Mouse (Mus musculus): ENCODE data around the gene Olfr1437. TPM values are rescaled to one million over a fixed set of nuclear protein-coding genes. Genes with fewer than 3 reads are reported as not detected.

The Olfr1437 gene
- total RNA-seq (2023), result not detected in 4 replicates

DNA sequence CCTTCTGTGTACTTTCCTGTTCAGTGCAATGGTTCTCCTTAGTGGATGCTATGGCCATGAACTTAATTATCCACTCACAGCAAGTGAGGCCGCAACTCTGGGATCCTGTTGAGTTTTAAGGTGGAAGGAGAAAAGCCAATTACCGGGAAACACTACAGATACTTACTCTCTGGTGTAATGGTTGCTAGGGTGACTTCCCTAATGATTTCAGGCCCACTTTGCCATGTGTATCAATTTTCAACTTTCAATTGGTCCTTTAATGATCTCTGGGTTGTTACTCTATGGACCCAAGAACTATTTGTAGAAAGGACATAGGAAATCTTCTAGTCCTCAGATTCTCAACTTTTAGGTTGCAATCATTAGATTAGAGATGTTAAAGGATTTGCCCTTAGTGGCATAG, at the start of gene Olfr1437:
Olfr1437 (minus strand) TSS at position 101 of the 400 bp plus-strand sequence.

DNA sequence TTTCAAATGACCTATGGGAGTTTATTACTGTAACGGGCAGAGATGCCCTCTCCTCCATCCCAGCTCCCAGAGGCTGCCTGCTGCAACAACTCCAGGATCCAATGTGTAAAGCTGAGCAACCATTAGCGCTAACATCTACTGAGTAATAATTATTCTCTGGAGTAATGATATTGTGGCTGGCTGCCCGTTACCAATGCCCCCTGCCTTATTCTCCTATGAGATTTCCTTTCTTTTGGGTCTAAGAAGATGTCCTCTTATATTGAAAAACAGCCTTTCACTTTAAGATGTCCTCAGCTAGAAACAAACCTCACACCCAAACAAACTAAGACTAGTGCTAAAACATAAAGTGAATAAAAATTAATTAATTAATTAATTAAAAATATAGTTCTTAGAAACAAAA, 10.9 kb upstream of the Olfr1437 start, which contains the start of gene Olfr1438-ps1:
Olfr1438-ps1 (minus strand) TSS at position 101 of the 400 bp plus-strand sequence.

DNA sequence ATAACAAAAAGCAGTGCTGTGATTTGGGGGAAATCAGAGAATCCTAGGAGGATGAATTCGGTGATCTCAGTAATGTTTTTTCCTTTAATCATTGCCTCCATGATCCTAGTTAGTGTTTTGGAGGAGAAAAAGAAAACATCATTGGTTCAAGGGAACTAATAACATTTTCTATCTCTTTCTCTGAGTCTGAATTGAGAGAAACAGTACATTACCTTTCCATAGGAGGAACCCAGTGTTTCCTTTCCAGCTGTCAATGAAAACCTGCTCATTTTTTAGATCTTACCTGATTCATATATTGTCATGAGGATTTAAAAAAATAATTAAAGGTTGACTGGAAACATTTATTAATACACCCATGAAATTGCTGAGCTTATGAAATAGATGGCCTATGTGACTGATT, 25.9 kb downstream of the Olfr1437 start, which contains the start of gene Olfr1436:
Olfr1436 (minus strand) TSS at position 101 of the 400 bp plus-strand sequence.

DNA sequence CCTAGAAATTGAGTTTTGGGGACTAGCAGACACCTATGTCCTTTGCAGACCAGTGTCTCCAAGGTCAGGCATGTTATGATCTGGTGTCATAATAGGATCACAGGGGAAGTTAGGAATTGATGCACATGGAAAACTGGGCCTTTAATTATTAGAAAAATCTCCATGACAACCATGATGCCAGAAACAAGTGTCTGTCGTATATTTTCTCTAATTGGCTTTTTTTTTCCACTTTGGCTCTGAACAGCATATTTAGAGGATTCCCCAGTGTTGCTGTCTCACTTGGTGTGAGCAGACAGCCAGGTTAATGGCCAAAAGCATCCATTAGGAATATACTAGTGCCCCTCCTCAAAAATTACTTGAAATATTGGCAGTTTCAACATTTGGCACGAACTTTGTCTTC, 45.3 kb downstream of the Olfr1437 start, which contains the start of gene Olfr1434:
Olfr1434 (plus strand) TSS at position 301 of the 400 bp plus-strand sequence.

Other genes starting within 250 kb of the Olfr1437 start
- not detected in 4 replicates for gene Olfr1425, start 247.4 kb downstream of the Olfr1437 start, total RNA-seq (2023)
- not detected in 4 replicates for gene Olfr1426, start 233.1 kb downstream of the Olfr1437 start, total RNA-seq (2023)
- not detected in 4 replicates for gene Olfr1427, start 221.8 kb downstream of the Olfr1437 start, total RNA-seq (2023)
- gene Olfr1428, start 209.2 kb downstream of the Olfr1437 start, total RNA-seq (2023), result not detected in 4 replicates
- not detected in 4 replicates for gene Olfr76, start 201.9 kb downstream of the Olfr1437 start, total RNA-seq (2023)
- gene Olfr1555-ps1, start 155.0 kb downstream of the Olfr1437 start, total RNA-seq (2023), result not detected in 4 replicates
- not detected in 4 replicates for gene Olfr1431, start 124.5 kb downstream of the Olfr1437 start, total RNA-seq (2023)
- gene Olfr1432, start 92.5 kb downstream of the Olfr1437 start, total RNA-seq (2023), result not detected in 4 replicates
- gene Olfr262, start 83.4 kb downstream of the Olfr1437 start, total RNA-seq (2023), result not detected in 4 replicates
- gene Olfr235, start 64.1 kb downstream of the Olfr1437 start, total RNA-seq (2023), result not detected in 4 replicates
- not detected in 4 replicates for gene Olfr1434, start 45.2 kb downstream of the Olfr1437 start, total RNA-seq (2023)
- not detected in 4 replicates for gene Olfr1436, start 26.0 kb downstream of the Olfr1437 start, total RNA-seq (2023)
- gene Olfr1438-ps1, start 10.8 kb upstream of the Olfr1437 start, total RNA-seq (2023), result not detected in 4 replicates
- not detected in 4 replicates for gene Olfr1440, start 62.2 kb upstream of the Olfr1437 start, total RNA-seq (2023)
- not detected in 4 replicates for gene Olfr1441, start 92.3 kb upstream of the Olfr1437 start, total RNA-seq (2023)
- gene Pfpl, start 102.8 kb upstream of the Olfr1437 start, total RNA-seq (2023), result not detected in 4 replicates
- gene Mpeg1, start 135.7 kb upstream of the Olfr1437 start, total RNA-seq (2023), result 30.5 to 39.8 TPM (median 35.5 TPM) in 4 replicates
- gene Dtx4, start 176.4 kb upstream of the Olfr1437 start, total RNA-seq (2023), result 7.6 to 8.7 TPM (median 8.2 TPM) in 4 replicates
- 119 to 133 TPM (median 130 TPM) in 4 replicates for gene Fam111a, start 220.6 kb upstream of the Olfr1437 start, total RNA-seq (2023)

Measured in B cell, adult 62 days (primary cell).